Mouse (Mus musculus): ENCODE measurements around the gene Ttyh1.

DNA sequence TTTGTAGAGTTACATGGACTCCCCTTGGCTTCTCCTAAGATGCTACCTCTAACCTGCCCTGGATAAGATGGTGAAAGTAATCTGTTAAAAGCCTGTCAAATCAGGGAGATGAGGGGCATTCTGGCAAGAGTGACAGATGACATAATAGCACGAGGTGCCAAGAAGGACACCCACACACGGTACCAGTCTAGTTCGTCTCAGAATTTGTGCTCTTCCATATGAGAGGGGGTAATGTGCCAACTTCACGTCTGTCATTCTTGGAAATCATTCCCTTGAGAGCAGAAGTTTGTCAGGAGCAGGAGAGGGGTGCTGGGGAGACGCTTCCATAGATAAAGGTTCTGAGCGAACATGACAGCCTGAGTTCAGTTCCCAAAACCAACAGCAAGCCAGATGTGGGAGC, 35.0 kb upstream of the Ttyh1 start:
- TF ChIP-seq CTCF (IDR thresholded peaks at IDR 0.05; ENCODE audit: insufficient read depth, low read length), result no peak
- TF ChIP-seq POLR2A (IDR thresholded peaks at IDR 0.05; ENCODE audit: borderline replicate concordance, extremely low read depth, low read depth, low read length), result no peak
